Mouse (Mus musculus): Measurements from ENCODE around the gene Hfe.

- TF ChIP-seq CTCF (conservative IDR thresholded peaks at IDR 0.05; ENCODE audit: low read length) (no peak), POU5F1 (IDR thresholded peaks at IDR 0.05; ENCODE audit: borderline replicate concordance, low read length) (no peak), NANOG (IDR thresholded peaks at IDR 0.05; ENCODE audit: borderline replicate concordance, low read length) (no peak)
Measured at GRCm38 (mm10) chr13:23708654-23709053, 2.0 kb downstream of the Hfe start.
